Mouse (Mus musculus) left cerebral cortex, postnatal 36 days (tissue): ENCODE measurements around the gene Fgfr2. TPM values are rescaled to one million over a fixed set of nuclear protein-coding genes. Genes with fewer than 3 reads are reported as not detected.
A peak's percentile ranks its signal among the peaks of the same experiment; 100 is the strongest.

Source experiments
- DNase-seq, 2 experiments: peaks; one replicate each; pipeline ENCODE4 v3.0.0; 2021 to 2022; ENCODE audit warnings: low spot score in 2 of 2, mixed read lengths in 1 of 2
- intact Hi-C: fragments of 180-260 bp; cut with DNase I; formaldehyde crosslinking; loops from one replicate; pipeline ENCODE4 v1.15.1; 2025
- total RNA-seq, 2 experiments: library from RNA; stranded (reverse); gene quantifications; 2 replicates each; pipeline ENCODE4 v1.2.3; 2021

Fgfr2 gene
- total RNA-seq, 2 experiments from 2014 or later, result 41.6 to 46.6 TPM

DNA sequence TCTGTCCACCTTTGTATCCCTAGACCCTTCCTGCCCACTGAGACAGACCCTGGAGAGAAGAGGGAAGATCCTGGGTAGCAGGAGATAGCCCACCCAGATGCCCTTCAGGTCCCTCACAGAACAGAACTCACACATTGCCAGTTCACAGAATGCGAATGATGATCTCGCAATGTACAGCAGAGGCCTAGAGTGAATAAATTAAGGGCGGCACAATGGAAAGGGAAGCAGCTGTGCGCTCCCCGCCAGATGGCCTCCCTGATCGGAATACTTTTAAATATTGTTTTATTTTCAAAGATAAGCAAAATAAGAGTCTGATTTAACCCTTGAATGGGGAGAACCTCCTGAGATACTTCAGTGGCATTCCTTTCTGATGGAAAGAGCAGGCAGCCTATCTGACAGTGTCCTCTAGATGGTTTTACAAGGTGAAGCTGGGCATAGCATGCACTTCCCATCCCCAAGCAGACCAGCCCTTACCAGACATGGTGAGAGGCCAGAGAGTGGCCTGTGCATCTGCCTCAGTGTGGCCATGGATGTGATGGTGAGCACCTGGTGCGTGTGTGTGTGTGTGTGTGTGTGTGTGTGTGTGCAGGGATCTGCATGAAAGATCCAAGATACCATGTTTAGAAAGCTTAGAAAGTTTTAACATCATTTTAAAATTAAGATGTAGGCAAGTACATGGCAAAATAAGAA, 839.0 kb downstream of the Fgfr2 start:
- intact Hi-C loops, result no loop called here
- no peak for DNase-seq

- DNase-seq, result no peak
- intact Hi-C loops, result no loop called here
These were observed 840.6 kb downstream of the Fgfr2 start for GRCm38 (mm10) chr7:132282576-132282975.

GRCm38 (mm10) chr7:132282161-132282560, 841.0 kb downstream of the Fgfr2 start:
- intact Hi-C loops, result no loop called here
- DNase-seq, result no peak

GRCm38 (mm10) chr7:132281753-132282152, 841.4 kb downstream of the Fgfr2 start:
- DNase-seq, result no peak
- intact Hi-C loops, result no loop called here

GRCm38 (mm10) chr7:132278658-132279057, 844.5 kb downstream of the Fgfr2 start:
- intact Hi-C loops, result no loop called here

DNA sequence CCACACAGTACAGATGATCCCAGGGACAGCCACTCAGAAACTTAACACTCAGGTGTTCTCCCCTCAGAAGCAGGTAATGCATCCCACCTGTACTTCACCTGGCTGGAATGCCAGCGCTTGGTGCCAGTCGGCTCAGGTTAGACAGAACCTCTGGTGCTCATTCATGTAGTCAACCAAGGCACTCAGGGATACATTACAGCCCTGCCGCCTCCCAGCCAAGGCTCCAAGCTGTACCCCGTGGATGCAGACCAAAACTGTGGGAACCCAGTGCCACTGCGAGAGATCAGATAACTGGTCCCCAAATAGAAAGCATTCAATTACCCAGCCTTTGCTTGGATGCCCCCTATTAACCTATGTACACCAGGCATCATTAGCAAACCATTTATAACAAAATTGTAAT, 846.9 kb downstream of the Fgfr2 start:
- intact Hi-C loops, result no loop called here
- no peak for DNase-seq

More at GRCm38 (mm10) chr7:132278658-132279057, 844.5 kb downstream of the Fgfr2 start:
- DNase-seq, result no peak

DNA sequence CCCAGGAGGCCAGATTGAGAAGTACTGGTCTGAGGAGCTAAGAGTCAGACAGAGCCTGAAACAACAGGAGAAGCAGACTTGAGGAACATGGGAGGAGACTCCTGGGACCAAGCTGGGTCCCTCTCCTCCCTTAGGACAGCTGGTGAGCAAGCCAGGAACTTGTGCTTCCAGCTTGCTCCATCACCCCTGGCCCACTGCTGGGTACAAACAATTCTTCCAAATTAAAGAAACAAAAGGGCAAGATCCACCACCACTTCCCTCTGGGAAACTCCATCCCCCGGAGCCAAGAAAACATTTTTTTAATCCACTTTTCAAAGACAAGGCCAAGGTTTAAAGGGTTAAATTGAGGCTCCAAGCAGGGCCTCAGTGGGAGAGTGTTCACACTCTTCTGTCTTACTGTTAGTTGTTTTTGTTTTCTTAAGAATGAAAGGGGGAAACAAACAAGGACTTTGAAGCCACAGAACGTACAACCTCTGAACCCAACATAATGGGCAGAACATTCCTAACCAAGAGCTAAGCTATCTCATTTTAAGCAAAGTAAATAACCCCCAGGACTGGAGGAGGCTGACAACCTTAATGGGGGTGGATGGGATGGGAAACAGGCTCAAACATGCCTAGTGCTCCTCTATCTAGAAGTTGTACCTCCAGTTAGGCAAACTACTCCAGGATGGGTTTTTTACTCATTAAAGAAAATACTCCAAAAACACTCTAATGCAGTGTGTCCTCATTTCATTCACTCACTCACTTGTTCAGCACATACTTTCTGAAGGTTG, 849.2 kb downstream of the Fgfr2 start:
- DNase-seq, result no peak
- intact Hi-C loops, result no loop called here

DNA sequence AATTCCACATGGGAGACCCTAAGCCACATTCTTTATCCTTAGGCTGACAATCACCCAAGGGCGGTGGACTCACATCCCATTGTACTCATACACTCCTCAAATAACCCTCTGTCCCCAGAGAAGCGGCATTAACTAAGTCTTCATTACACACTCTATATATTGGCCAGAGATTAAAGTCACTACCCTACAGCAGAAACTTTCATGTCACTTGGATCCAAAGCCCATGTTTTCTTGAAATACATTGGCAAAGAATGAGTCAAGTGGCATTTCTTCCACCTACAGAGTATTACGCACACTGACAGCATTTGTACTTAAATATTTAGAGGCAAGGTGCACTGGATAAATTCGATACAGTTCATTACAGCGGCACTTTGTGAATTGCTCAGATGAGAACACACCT, 850.2 kb downstream of the Fgfr2 start:
- DNase-seq, result no peak
- intact Hi-C loops, result no loop called here

DNA sequence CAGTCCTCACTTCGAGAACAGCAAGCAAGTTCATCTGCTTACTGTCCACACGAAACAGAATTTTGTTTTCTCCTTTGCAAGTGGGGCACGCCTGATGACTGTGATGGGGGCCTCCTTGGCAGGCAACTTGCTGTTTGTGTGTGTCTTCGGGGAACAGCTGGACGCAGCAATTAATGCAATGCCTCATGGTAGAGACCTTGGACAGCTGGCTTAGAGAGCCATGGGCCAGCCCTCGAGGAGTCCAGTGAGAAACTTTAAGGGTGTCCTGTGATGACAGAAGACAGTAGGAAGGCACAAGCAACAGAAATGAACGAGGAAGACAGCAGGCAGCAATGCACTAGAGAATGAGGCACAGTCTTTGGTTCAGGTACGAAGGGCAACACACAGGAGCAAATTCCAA, 852.8 kb downstream of the Fgfr2 start:
- intact Hi-C loops, result no loop called here

GRCm38 (mm10) chr7:132269661-132270060, 853.5 kb downstream of the Fgfr2 start:
- intact Hi-C loops, result no loop called here
- DNase-seq, result no peak

More for the DNA sequence above, 852.8 kb downstream of the Fgfr2 start:
- no peak for DNase-seq

DNA sequence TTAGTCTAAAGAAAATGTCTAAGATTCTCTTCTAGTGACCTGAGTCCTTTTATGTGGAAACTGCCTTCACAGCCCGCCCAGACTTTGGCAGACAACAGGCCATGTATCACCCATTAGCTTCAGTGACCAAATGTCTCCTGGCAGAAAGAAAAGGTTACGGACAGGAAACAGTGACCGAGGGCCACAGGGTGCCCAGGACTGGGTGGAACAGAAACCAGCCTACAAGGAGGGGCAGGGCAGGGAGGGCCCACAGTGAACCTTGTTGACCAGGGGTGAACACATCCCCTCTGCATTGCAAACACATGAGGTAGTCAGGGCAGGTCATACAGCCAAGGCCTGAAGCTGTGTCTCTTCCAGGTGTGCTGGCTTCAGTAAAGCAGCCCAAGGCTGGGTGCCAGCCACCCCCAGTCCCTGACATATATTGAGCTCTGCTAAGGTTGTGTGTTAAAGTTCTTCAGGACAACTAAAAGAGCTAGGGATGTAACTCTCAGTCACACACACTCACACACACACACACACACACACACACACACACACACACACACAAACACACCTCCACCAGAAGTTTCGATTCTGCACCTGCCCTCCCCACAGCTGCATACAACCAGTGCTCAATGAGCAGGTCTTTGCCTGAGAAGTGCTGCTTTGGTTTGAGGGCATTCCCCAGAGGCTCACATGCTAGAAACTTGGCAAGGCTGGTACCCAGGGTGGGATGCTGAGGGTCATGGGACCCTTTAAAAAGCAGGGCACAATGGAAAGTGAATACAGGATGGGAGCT, 855.2 kb downstream of the Fgfr2 start:
- intact Hi-C loops, result no loop called here
- no peak for DNase-seq

- no peak for DNase-seq
These were observed 858.4 kb downstream of the Fgfr2 start for GRCm38 (mm10) chr7:132264763-132265162.

DNA sequence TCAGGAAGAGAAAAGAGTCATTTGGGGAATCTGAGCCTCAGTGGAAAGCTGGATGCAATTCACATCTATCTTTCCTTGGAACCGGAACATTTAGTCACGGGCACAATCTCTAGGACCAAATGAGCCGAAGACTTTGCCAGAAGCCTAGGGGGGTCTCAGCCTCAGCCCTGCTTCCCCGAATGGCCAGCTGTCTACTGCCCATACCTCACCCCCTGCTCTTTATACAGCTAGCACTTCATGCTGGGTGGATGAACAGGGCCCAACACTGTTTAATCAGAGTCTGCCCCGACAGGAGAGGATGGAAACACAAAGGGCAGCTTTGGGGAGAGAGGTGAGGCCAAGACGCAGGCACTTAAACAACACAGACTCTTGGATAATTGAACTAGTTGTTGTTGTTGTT, 860.0 kb downstream of the Fgfr2 start:
- intact Hi-C loops, result no loop called here
- no peak for DNase-seq

More at GRCm38 (mm10) chr7:132264763-132265162, 858.4 kb downstream of the Fgfr2 start:
- intact Hi-C loops, result no loop called here

DNA sequence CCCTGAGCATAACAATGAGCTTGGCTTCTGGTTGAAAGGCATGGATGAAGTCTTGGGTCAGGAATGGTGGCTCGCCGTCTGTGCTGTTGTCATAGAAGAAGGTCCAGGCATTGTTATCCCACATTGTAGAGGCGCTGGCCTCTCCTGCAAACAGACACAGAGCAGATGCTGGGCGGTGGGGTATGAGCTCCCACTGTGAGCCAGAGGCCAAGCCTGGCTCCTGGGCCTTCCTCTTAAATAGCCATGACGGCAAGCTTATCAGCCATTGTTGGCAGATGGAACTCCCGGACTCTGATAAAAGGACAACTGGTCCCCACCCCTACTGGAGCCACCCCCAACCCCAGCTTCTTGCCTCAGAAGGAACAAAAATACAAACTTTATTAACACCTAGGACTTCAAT, 860.5 kb downstream of the Fgfr2 start:
- intact Hi-C loops, result no loop called here
- DNase-seq, result no peak

- DNase-seq, result no peak
- intact Hi-C loops, result no loop called here
These were observed 861.3 kb downstream of the Fgfr2 start for GRCm38 (mm10) chr7:132261885-132262284.

DNA sequence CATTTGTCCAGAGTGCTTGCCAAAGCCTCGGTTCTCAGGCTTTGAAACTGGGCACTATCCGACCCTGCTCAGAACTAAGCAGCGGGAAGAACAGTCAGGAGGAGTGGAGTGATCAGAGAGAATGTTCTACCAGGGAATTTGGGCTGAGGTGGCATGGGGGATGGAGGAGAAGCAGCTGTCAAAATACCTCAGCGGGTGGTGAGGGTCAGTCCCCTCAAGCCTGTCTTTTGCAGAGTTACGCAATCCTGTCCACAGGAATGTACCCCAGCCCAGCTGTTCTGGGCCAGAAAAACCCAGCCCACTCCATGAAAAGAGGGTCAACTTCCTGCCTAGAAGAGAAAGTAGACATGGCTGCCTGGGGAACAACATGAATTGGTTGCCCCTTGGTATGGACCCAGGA, 862.5 kb downstream of the Fgfr2 start:
- DNase-seq, result no peak
- intact Hi-C loops, result no loop called here

DNA sequence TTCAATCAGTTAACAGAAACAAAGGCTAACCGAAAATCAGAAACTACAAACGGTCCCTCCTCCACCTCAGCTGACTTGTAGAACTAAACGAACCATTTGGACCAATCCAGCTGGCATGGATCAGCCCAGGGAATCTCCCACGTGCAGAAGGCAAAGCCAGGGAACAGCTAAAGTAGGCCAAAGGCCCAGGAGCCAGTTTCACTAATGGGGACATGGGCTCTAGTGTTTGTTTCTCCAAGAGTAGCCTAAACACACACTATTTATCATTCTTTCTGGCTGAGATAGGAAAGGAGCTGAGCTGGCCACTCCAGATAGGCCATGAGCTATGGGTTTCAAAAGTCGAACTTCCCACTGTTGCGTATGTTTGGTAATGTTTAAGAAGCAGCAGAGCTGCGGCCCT, 864.3 kb downstream of the Fgfr2 start:
- DNase-seq, result no peak
- intact Hi-C loops, result no loop called here

GRCm38 (mm10) chr7:132258216-132258615, 864.9 kb downstream of the Fgfr2 start:
- intact Hi-C loops, result no loop called here
- no peak for DNase-seq

DNA sequence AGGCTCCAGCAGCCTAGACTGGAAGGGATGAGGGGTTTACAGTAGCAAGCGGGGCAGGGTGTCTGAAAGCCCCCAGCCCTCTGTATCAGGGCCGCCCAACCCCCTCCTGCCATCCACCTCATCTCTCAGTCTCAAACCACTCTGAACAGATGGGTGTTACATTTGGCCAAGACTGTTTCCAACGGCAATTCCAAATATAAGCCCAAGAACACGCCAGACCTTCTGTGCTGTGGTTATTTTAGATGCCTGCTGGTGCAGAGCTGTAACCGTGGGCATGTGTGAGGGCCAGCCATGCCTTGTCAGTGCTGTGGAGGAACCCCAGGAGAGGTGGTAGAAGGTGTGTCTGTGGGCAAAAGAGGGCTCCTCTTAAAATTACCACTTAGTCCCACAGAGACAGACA, 869.6 kb downstream of the Fgfr2 start:
- DNase-seq, result peak; percentile 74 to 80
- intact Hi-C loops, result loop anchor here (5.0 kb wide), 1 partner anchor 34 kb away; no protein-coding TSS in a partner anchor

- intact Hi-C loops, result loop anchor here (5.0 kb wide), 1 partner anchor 34 kb away; no protein-coding TSS in a partner anchor
- DNase-seq, result no peak
These were observed 870.1 kb downstream of the Fgfr2 start for GRCm38 (mm10) chr7:132253078-132253477.
